Mouse (Mus musculus) layer of hippocampus, postnatal 14 days (tissue): ENCODE measurements around the gene Vwa8. TPM values are rescaled to one million over a fixed set of nuclear protein-coding genes. Genes with fewer than 3 reads are reported as not detected.
A peak's percentile ranks its signal among the peaks of the same experiment; 100 is the strongest.
"Not testable (repeated sequence)": the region's sequence is repeated elsewhere in the genome, so short reads cannot be mapped to it uniquely, and the experiment has no call there.

Experiments used
- DNase-seq, 2 experiments: peaks; one replicate each; pipeline ENCODE4 v3.0.0; 2021 to 2022; ENCODE audit warnings: low spot score in 2 of 2, mixed read lengths in 1 of 2
- total RNA-seq, 2 experiments: library from RNA; stranded (reverse); gene quantifications; 2 replicates each; pipeline ENCODE4 v1.2.3; 2021

Vwa8 gene
- total RNA-seq, 2 experiments from 2014 or later = 24.2 to 24.9 TPM

DNA sequence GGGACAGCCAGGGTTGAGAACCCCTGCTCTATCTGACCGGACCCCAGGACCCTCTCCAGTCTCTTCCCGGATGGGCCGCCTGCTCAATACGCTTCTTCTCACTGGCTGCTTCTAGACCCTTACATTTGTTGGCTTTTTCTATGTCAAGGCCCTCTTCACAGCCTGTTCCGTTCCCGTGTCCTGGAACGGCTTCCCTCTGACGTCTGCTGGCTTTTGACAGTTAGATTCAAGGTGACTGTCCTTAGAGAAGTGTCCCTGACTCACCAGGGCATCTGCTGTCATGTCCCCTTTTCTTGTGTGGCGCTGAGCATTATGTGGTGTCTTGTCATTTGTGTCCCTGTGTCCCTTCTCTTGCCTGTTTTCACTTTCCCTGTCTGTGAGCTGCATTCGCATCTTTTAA, 121.8 kb downstream of the Vwa8 start:
- no peak for DNase-seq

DNA sequence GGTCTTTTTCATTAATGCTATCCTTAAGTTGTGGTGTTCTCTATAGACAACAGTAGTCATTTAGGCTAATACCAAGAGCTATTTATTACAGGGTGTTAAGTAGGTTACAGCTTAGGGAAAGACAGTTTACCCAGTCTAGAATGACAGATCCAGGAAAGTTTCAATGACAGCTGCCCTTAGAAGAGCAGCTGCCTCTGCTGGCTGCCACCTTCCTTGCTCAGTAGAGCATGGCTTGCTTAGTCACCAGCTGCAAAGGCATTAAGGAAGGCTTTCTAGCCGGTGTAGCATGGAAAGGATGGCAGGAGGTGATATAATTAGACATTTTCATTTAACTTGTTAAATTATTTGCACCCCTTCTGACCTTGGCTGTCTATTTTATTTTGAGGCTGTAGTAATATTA, 123.6 kb downstream of the Vwa8 start:
- DNase-seq = no peak

DNA sequence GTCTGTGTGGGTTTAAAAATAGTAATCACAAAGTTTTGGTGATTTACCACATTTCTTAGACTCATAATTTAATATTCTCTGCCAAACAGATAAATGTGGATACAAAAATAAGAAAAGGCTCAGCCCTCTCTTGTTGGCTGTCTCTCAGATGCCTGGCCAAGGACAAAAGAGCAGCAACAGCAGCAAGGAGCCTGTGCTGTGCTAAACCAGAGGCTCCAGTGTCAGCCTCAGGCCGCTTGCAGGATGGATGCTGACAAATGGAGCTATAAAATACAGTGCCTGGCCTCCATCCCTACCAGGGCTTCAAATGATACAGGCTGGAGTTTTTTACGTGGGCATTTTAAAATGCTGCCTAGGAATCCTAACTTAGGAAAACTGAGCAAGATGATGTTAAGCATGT, 134.3 kb downstream of the Vwa8 start:
- no peak for DNase-seq

DNA sequence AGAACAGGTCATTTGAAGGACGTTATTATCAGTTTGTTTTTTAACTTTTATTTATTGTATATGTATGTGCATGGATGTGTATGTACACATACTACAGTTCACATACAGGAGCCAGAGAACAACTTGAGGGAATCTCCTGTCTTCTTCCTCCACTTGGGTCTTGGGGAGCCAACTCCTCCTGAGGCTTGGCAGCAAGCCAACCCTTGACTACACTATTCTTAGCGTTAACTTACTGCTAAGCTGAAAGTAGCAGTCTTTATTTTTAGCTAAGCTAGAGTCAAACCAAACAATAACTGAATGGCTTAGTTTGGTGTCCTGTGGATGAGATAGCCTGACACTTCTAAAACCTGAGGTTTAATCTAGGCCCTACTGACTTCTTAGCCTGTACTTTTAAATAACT, 135.4 kb downstream of the Vwa8 start:
- DNase-seq = no peak

DNA sequence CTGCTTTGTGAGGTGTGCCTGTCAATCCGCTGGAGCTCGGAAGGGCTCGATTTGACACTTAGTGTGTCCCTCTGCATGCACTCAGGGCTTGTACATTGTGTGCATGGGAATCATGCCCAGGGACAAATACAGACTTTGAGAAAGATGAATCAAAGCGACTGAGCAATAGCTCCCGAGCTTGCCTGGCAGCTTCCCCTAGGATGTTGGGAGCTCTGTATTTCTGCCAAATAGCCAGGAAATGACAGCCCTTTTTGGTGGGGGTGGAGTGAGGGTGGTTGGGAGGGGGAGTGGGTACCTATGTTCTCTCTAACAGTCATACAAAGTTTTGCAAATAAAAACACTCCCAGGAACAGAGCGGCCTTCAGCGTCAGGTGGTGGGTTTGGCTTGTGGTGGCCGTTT, 138.7 kb downstream of the Vwa8 start:
- DNase-seq = peak in 1 of 2 experiments; percentile 47

DNA sequence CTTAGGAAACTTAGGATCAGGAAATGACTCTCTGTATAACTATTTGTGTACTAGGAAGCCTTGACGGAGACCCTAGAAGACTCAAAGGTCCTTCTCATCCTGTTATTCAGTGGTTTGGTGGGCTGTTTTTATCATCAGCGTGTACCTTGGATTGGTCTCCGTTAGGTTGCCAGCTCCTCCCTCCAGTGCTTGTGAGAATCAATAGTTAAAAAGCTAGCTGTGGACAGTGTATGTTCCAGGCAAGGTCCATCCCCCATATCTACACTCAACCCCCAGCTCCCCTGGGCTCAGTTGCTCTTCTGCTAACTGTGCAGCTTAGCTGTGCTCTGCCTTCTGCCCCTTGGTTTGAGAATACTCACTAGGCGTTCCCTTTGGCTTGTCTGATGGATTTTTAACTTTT, 143.6 kb downstream of the Vwa8 start:
- DNase-seq = no peak

DNA sequence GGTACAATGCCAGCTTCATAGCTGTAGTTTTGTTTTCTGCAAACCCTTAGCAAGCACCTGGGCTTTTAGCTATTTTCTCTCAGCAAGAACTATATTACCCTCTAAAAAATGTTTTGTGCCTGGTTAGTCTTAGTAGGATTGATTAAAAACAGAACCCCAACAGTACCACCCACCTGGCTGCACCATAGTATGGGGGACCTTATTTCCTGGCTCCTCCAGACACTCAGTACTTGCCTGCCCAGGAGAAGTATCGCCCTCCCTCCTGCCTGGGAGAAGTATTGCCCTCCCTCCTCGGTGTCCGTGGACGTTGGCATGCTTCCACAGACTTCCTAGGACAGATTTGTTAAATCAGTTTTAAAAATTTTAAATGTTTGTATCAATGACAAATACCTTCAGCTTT, 144.7 kb downstream of the Vwa8 start:
- no peak for DNase-seq

DNA sequence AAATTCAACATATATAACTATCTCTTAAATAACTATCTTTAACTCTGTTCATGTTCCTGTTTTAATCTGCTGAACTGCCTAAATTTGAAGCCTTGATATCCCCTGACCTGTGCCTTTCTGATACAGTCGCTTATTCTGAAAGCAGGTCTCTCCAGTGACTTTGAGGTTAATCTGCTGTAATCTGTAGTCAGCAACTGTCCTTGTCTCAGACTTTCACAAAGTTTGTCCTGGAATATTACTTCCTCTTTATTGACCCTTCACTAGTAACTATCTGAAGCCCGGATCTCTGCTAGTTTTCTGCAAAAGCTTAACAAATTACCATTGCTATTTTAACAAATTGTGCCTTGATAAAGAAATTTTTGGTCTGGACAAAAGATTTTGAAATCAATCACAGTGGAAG, 147.5 kb downstream of the Vwa8 start:
- DNase-seq = no peak

DNA sequence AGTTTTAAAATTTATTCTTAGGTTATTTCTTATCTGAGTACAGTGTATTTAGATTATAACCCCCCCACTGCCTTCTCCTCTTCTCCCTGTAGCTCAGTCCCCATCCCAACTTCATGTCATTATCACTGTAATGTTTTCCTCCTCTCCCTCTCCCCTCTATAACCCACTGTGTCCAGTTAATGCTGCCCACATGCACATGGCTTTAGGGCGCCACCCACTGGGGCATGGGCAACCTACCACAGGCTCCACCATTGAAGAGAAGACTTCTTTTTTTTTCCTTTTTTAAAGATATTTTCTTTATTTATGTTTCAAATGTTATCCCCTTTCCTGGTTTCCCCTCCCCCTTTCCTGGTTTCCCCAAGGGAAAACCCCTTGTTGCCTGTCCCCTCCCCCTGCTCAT, 154.7 kb downstream of the Vwa8 start:
- no peak for DNase-seq

DNA sequence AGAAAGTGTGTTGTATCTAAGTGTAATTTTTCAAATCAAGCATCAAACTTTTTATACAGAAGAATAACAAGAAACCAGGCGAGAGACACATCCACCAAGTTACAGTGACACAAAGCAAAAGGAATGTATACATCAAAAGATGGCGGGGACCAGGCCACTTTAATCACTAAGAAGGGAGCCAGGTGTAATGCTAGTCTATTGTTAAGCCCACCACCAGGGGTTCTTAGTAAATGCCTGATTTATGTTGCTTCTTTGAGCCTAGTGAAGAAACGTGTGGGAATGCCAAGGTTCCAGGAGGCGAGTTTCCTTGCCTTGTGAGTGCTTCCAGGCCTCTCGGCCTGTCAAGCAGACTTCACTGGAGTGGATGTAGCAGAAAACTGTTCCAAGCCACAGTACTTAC, 168.9 kb downstream of the Vwa8 start:
- not testable (repeated sequence) for DNase-seq

DNA sequence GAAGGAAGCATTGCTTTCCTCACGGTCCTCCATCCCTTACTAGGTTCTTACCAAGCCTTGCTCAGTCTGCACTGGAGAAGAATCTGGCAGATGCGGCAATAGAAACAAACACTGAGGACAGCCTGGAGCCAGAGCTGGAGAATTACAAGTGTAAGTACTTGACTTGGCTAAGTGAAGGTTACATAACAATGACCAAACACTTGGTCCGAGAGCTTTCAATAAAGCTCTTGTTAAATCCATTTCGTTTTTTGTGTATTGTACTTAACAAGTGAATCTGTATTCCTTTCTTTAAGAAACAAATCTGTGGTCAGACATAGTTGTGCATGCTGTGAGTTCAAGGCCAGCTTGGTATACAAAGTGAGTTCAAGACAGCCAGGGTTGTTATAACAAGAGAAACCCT, 169.7 kb downstream of the Vwa8 start:
- no peak for DNase-seq

DNA sequence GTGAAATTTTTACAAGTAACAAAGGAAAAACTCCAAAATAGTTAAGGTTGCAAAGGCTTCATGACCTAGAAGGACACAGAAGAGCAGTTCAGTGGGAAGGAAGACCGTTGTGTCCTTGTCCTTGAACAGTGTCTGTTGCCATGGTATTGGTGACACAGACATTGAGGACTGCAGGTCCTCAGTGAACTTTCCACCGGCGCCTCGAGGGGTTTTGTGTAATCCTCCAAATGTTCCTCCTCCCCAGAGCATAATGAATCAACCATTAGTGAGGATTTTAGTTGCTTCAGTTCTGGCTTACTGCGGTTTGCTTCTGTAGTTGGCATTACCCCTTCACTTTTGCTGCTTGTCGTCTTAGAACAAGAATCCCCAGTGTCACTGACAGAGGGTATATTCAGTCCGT, 172.9 kb downstream of the Vwa8 start:
- DNase-seq = no peak

DNA sequence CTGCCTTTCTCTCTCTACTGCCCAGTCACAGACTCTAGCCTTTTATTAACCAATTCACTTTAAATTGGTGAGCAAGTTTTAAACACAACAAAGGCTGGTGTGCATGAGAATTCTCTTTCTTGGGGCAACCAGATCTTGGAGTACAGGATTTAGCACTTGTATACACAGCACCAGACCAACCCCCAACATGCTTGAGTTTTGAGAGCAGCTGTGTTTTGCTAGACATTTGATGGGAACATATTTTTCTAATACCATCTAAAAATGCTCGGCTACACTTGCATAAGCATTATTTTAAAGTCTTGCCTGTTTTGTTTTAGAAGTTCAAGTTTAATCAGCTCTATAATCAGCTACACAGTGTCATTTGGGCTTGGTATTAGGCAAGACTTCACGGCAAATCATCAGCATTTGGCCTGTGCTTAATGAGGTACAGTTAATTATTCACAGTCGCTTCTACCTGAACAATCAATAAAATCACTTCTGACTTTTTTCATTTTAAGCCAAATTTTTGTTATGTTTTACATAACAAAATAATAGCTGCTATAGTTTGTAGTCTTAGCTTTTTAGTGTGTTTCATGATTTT, 180.2 kb downstream of the Vwa8 start:
- peak in 1 of 2 experiments; percentile 34 for DNase-seq

DNA sequence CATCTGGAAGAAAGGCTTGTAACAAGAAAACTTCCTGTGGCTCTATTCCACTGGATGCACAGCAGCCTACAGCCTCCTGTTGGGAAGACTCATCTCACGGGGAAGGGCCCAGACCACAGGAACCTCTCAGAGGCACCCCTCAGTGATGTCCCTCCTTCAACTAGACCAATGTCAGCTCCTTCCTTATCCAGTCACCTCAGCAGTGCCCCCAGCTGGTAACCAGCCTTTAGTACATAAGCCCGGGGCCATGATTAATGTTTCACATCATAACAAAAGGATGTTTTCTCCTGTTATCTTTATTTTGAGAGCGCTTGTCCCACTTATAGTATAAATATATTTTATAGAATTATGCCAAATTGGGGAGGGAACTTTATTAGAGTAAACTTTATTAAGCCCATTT, 181.9 kb downstream of the Vwa8 start:
- no peak for DNase-seq

DNA sequence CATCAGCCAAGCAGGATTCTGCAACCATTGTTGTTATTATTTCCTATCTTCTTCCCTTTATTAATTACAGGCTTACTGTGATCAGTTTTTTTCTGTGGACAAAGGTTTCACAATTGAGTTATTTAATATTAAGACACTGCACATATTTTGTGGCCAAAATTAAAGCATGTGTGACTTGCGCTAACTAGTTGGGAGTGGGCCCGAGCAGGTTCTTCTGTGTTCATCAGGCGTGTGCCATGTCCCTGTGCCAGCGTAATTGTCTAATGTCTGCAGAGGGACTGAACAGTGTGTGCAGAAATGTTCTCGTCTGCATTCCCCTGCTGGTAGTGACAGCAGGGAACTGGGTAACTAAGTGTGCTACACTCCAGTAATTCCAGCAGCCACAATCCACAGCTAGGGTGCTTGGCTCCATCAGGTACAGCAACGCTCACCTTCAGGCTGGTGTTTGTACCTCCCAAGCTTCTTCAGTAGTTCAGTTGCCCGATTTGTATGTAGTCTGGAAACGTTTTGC, 182.4 kb downstream of the Vwa8 start:
- DNase-seq = peak; percentile 50 to 84

DNA sequence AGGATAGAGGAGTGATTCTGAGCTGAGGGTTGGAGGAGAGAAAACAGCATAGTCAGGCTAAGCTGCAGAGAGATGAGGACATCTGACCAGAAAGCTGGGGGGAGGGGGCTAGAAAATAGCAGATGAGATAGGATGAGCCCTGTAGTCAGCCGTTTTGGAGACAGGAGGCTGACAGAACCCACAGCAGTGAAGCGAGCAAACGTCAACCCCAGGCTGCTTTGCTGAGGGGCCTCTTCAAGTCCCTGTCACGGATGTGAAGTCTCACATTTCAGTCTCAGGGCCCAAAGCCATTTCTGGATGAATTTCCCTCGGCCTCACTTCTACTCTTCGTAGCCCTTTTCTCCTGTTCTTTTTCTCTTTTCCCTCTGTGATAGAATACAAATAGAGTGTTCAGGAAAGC, 184.5 kb downstream of the Vwa8 start:
- DNase-seq = no peak

DNA sequence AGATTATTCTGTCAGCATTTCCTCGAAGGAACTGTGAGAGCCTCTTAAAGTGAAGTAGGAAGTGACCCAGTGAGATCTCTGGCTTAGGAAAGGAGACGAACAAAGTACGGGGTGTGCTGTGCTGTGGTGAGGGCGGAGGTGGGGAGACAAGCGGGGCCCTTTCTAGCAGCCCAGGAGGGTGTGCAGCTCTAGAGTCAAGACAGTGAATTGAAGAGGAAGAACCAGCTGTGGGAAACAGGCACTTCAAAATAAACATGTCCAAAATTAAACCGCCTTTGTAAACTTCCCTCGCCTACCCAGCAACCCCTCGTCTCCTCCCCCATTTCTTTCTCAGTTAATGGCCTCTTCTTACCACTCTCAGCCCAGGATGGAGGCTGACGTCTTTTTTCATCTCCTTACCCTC, 185.7 kb downstream of the Vwa8 start:
- DNase-seq = no peak

DNA sequence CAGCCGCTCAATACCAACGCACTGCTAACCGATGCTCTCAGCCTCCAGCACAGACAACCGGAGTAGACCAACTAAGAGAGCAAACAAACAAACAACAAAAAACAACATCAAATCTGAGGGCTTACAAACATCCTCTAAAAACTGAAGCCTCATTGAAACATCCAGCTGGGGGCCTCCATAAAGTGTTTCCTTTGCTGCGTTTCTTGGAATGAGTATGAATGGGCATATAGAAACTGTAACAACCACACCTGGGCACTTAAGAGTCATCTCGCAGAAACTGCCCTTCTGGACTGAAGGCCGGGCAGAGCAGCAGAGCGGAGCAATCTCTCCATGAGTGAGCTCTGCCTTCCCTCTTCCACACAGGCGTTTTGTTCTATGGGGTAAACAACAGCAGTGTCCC, 186.7 kb downstream of the Vwa8 start:
- no peak for DNase-seq

DNA sequence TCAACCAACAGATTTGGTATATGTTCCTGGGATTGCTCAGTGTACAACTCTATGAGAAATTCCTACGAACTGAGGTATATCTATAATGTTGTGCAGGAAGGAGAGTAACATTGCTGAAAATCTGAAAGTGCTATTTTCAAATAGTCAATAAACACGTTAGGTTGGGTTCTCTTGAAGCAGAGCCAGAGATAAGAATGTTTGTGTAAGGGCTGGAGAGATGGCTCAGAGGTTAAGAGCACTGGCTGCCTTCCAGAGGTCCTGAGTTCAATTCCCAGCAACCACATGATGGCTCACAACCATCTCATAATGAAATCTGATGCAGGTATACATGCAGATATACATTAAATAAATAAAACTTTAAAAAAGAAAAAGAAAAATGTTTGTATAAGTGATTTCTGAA, 198.3 kb downstream of the Vwa8 start:
- no peak for DNase-seq

DNA sequence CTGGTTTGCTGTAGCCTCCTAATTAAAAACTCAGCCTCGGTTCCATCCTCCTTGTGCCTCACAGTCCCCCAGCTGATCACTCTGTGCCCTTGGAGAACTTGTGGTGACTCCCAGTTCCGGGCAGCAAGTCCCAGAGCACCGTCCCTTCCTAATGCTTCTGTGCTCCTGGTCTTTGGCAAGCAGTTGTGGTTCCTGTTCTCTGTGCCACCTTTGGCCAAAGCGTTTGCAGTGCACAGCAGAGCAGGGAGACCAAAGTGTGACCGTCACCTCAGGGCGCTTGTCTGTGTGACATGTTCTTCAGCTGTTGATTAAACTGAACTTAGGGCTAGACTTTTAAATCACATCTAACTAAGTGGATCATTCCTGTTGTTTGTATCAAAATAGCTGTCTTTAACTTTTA, 199.1 kb downstream of the Vwa8 start:
- no peak for DNase-seq

DNA sequence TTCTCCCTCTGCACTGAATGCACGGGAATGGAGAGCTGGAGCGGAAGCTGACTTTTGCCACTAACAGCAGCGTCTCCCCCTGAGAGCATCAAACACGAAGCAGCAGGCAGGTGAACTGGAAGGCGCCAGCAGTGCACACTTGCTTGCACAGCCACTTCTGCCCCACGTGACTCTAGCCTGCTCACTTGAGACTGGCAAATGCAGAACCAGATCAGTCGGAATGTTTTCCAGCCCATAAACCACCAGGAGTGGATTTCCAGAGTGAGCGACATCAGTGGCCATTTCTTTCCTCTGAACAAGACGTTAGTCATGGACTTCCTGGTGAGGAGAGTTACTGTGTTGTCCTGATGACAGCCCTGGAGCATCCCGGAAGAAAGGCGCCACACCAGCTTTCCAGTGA, 200.7 kb downstream of the Vwa8 start:
- DNase-seq = no peak

DNA sequence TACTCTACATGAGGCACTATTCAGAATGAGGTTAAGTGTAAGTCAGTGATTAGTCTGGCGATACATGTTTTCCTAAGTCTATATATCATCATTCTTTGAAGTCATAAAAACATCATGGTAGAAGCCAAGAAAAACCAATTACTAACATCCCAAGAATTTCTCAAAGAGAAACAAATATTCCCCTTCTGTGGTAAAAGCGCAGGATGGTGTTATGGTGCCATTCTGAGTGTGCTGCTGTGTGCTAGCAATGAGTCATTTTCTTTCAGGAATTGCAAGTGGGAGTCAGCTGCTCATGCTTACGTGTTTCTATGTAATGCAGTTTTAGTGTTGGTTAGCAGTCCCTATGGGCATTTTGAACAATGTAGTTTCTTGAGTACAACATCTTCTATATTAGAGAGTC, 216.8 kb downstream of the Vwa8 start:
- DNase-seq = no peak

DNA sequence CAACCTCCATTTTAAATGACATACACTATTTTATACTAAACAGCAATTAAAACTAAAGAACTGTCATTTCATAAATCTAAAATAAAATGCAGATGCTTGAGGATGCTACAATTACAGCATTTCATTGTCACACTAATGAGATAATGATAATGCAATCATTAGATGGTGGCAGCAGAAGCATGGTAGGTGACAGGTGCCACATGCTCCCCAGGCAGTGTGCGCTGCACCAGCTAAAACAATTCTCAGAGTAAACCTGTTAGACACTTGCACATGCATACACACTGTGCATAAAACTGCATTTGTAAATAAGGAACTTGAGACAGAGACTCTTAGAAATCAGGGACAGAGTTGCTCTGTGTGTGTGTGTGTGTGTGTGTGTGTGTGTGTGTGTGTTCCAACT, 220.7 kb downstream of the Vwa8 start:
- no peak for DNase-seq

DNA sequence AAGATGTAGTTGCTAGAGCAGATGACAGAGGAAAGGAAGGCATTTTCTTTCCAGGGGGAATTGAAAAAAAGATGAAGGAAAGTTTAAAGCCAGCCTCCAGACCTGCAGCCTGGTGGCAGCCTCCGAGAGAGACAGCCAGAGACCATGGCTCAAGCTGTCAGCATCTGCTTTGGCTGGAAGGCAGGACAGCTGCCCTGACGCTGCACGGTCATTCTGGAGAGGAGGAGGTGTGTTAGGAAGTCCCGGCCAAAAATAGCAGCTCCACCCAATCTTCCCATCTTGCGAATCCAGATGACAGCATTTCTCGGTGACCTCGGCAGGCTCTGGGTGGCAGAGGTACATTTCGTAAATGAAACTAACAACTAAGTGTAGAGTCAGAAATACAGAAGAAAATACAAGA, 225.9 kb downstream of the Vwa8 start:
- DNase-seq = no peak
